Mouse (Mus musculus): ENCODE data around the gene Col26a1. TPM values are rescaled to one million over a fixed set of nuclear protein-coding genes. Genes with fewer than 3 reads are reported as not detected.

Col26a1 gene
- polyA plus RNA-seq, 1 experiment, result not detected

DNA sequence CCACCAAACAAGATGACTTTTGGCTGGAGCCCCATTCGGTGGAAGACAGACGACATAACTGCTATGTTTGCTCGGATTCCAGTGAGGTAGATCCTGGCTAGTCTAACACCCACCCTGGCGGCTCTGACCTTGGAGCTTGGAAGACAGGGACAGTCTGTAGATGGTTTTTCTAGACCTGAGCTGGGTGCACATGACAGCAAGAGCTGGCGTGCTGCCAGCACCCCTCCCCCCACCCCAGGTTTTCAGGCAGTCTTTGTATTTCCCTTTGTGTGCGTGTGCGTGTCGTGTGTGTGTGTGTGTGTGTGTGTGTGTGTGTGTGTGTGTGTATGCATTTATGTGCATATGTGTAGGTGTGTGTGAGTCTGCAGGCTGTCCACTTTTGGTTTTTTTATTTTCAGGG is 164.4 kb downstream of the Col26a1 start:
- peaks cover 4% of the 10 kb centered on the region for H3K9me3 ChIP-seq
- no peaks in the 10 kb centered on the region for H3K4me1 ChIP-seq
- TF ChIP-seq FLI1 (IDR thresholded peaks at IDR 0.05; ENCODE audit: low read length) (no peak), GATA1 (IDR thresholded peaks at IDR 0.05; ENCODE audit: borderline replicate concordance, low read length) (no peak)
- H3K4me3 ChIP-seq (replicated peaks), result no peak overlapping the region
- no peaks in the 10 kb centered on the region for H3K36me3 ChIP-seq (replicated peaks; ENCODE audit: low read length)
- H3K27me3 ChIP-seq (replicated peaks), result peaks cover 35% of the 10 kb centered on the region

DNA sequence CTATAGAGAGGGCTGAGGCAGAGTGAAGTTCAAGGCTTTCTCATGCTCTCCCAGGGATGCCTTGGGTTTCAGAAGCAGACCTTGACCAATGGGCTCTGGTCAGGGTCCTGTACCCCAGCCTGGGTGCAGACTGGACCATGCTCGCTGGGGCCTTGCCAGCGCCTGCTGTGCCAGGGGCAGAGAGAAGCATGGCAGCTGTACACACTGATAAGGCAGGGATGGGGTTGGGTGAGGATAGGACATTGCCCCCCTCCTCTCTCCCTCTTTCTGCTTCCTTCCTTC is 165.5 kb downstream of the Col26a1 start:
- Histone ChIP-seq H3K4me3 (replicated peaks) (peak overlapping the region; percentile 14), H3K4me1 (no peaks in the 10 kb centered on the region), H3K36me3 (replicated peaks; ENCODE audit: low read length) (no peaks in the 10 kb centered on the region), H3K9me3 (peaks cover 4% of the 10 kb centered on the region), H3K27me3 (replicated peaks) (peaks cover 35% of the 10 kb centered on the region)
- no peak for TF ChIP-seq GATA1 (IDR thresholded peaks at IDR 0.05; ENCODE audit: borderline replicate concordance, low read length)

DNA sequence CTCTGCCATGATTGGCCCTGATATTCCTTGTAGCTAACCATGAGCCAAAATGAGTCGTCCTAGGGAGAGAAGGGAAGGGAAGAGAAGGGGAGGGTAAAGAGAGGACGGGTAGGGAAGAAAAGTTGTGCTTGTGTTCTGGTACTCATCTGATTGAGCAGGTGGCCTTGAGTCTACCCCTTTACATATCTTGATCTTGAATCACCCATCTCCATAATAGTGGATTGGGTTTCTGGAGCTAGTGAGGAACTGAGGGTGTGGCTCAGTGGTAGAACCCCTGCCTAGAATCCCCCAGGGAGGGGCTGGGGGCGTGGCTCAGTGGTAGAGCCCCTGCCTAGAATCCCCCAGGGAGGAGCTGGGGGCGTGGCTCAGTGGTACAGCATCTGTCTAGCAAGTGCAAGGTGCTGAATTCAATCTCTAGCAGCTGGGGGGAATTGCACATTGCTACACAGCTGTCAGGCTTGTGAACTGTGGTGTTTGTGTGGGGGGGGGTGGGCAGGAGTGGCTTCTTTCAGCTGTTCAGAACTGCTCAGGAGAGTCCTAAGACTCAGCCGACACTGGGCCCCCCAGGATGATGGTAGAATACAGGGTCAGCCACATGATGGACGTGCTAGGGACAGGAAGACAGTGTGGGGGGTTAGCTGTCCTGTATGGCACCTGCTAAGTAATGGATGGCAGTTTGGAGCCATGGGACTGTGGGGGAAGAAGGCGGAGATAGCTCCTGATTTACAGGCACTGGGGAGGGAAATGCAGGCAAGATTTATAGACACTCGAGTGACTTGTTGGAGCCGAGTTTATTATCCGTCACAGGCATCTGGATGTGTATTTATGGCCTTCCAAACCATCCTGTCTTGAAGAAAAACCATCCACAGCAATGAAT is 166.1 kb downstream of the Col26a1 start:
- TF ChIP-seq FLI1 (IDR thresholded peaks at IDR 0.05; ENCODE audit: low read length), result no peak
- TF ChIP-seq GATA1 (IDR thresholded peaks at IDR 0.05; ENCODE audit: borderline replicate concordance, low read length), result no peak
- H3K27me3 ChIP-seq (replicated peaks), result peaks cover 34% of the 10 kb centered on the region
- H3K4me3 ChIP-seq (replicated peaks), result no peak overlapping the region
- no peaks in the 10 kb centered on the region for H3K9me3 ChIP-seq
- no peaks in the 10 kb centered on the region for H3K4me1 ChIP-seq
- no peaks in the 10 kb centered on the region for H3K36me3 ChIP-seq (replicated peaks; ENCODE audit: low read length)

DNA sequence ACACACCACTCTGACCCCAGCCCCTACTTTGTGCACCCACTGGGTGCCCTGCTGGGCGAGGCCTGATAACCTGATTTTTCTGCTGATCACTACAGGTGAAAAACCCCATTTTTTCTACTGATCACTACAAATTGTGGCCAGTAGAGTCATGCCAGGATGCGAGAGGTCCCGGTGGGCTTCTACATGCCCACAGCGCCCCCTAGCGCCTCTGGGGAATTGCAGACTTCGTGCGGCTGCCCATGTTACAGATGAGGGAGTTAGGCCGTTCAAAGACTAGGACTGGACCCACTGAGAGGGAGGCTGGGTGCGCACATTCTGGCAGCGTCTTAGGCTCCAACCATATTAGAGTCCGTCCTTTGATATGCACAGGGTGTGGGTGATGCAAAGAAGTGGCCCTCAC is 168.1 kb downstream of the Col26a1 start:
- TF ChIP-seq FLI1 (IDR thresholded peaks at IDR 0.05; ENCODE audit: low read length), result no peak
- TF ChIP-seq GATA1 (IDR thresholded peaks at IDR 0.05; ENCODE audit: borderline replicate concordance, low read length), result no peak
- Histone ChIP-seq H3K4me3 (replicated peaks) (no peak overlapping the region), H3K27me3 (replicated peaks) (peaks cover 40% of the 10 kb centered on the region), H3K36me3 (replicated peaks; ENCODE audit: low read length) (no peaks in the 10 kb centered on the region), H3K4me1 (no peaks in the 10 kb centered on the region), H3K9me3 (no peaks in the 10 kb centered on the region)

DNA sequence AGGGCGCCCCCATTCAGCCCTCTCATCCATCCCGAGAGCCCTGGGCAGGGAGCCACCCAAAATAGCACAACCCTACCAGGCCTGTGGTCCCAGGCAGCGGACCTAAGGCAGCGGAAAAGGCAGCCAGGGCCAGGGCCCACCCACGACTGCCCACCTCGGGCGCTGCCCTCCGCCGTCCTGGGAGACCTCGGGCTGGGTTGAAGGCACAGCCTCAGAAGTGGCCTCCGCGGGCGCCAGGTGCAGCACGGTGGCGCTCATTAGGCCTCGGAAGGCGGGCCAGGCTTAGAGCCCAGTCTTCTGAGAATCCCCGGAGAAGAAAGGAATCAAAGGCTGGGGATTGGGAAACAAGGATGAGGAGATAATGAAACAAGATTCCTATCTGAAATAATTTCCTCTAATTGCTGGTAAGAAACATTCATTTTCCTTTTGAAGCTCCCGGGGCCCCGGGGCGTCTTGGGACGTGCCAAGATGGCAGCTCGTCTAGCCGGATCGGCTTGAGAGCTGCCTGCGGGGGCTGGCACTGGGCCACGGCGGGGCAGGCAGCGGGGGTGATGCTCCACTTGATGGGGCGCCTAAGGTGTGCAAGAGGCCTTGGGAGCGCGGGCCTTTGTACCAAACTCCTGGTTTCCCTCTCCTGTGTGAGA is 168.7 kb downstream of the Col26a1 start:
- H3K36me3 ChIP-seq (replicated peaks; ENCODE audit: low read length), result no peaks in the 10 kb centered on the region
- no peak for TF ChIP-seq FLI1 (IDR thresholded peaks at IDR 0.05; ENCODE audit: low read length)
- TF ChIP-seq GATA1 (IDR thresholded peaks at IDR 0.05; ENCODE audit: borderline replicate concordance, low read length), result no peak

DNA sequence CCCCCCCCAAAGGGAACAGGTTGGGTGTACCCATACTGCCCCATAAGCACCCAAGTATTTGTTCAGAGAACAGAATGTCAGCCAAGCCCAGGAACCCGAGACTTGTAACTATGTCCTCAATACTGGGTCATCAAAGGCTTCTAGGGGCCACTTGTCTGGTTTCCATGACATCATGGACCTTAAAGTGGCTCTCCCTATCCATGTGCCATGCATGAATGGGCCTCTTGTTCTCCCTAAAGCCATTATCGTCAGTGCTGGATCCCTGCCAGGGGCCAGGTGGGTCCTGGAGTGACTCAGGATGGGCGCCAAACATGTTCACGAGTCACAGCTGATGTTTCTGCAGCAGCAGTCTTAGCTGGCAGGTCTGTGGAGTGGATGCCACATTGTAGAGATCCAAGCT is 172.3 kb downstream of the Col26a1 start:
- Histone ChIP-seq H3K27me3 (replicated peaks) (peaks cover 33% of the 10 kb centered on the region), H3K4me3 (replicated peaks) (no peak overlapping the region), H3K9me3 (peaks cover 5% of the 10 kb centered on the region; the same call in 1 of the 2 replicates), H3K4me1 (peaks cover 7% of the 10 kb centered on the region; the same call in 1 of the 2 replicates), H3K36me3 (replicated peaks; ENCODE audit: low read length) (no peaks in the 10 kb centered on the region)
- TF ChIP-seq GATA1 (IDR thresholded peaks at IDR 0.05; ENCODE audit: borderline replicate concordance, low read length) (no peak), FLI1 (IDR thresholded peaks at IDR 0.05; ENCODE audit: low read length) (no peak)

More for the DNA sequence above, 168.7 kb downstream of the Col26a1 start:
- Histone ChIP-seq H3K4me3 (replicated peaks) (no peak overlapping the region), H3K27me3 (replicated peaks) (peaks cover 44% of the 10 kb centered on the region), H3K9me3 (no peaks in the 10 kb centered on the region), H3K4me1 (no peaks in the 10 kb centered on the region)

DNA sequence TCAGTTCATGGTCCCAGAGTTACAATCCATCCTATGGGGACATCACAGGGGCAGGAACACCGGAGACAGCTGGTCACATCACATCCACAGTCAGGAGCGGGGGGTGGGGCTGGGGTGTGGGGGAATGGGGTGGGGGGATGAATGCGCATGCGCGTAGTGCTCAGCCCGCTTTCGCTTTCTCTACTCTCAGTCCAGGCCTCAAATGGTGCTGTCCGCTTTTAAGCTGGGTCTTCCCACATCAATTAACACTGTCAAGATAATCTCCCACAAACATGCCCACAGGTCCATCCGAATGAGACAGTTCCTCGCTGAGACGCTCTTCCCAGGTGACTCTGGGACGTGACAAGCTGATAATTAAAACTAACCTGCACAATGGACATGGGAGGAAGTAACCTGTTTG is 174.9 kb downstream of the Col26a1 start:
- peaks cover 22% of the 10 kb centered on the region for H3K27me3 ChIP-seq (replicated peaks)
- H3K36me3 ChIP-seq (replicated peaks; ENCODE audit: low read length), result no peaks in the 10 kb centered on the region
- no peak overlapping the region for H3K4me3 ChIP-seq (replicated peaks)
- TF ChIP-seq GATA1 (IDR thresholded peaks at IDR 0.05; ENCODE audit: borderline replicate concordance, low read length) (no peak), FLI1 (IDR thresholded peaks at IDR 0.05; ENCODE audit: low read length) (no peak)
- peaks cover 11% of the 10 kb centered on the region for H3K9me3 ChIP-seq
- peaks cover 7% of the 10 kb centered on the region; the same call in 1 of the 2 replicates for H3K4me1 ChIP-seq

DNA sequence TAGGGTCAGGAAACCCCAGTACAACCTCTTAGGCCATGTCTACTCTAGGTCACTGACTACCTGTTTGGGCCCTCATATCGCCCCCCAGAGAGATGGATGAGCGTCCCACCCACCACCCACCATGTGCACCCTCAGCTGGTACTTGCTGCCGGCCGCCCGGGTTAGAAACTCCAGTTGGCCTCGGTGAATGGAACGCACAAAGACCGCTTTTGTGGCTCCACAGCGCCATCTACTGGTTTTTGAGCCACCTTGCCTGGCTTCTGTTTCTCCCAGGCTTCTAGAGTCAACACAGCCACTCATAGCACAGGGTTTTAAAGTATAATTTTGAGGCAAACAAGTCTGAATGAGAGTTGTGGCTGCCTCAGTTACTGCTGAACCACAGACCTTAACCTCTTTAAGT is 176.2 kb downstream of the Col26a1 start:
- TF ChIP-seq FLI1 (IDR thresholded peaks at IDR 0.05; ENCODE audit: low read length) (no peak), GATA1 (IDR thresholded peaks at IDR 0.05; ENCODE audit: borderline replicate concordance, low read length) (no peak)
- Histone ChIP-seq H3K36me3 (replicated peaks; ENCODE audit: low read length) (no peaks in the 10 kb centered on the region), H3K27me3 (replicated peaks) (peaks cover 28% of the 10 kb centered on the region), H3K9me3 (peaks cover 11% of the 10 kb centered on the region), H3K4me3 (replicated peaks) (no peak overlapping the region), H3K4me1 (peaks cover 13% of the 10 kb centered on the region)

DNA sequence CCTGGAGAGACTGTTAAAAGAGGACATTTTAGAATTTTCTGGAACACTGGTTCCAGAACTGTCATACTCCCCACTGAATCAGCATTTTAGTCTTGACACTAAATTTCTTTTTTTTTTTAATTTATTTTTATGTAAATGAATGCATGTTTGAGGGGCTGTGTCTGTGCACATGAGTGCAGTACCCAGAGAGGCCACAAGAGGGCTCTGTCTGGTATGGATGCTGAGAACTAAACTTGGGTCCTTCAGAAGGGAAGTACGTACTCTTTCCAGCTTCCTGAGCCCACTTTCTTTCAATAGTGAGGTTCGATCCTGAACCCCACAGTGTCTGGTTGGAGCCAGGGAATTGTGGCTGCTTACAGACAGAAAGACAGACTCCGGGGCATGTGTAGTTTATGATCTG is 177.5 kb downstream of the Col26a1 start:
- TF ChIP-seq GATA1 (IDR thresholded peaks at IDR 0.05; ENCODE audit: borderline replicate concordance, low read length) (no peak), FLI1 (IDR thresholded peaks at IDR 0.05; ENCODE audit: low read length) (no peak)
- H3K9me3 ChIP-seq, result peaks cover 11% of the 10 kb centered on the region

DNA sequence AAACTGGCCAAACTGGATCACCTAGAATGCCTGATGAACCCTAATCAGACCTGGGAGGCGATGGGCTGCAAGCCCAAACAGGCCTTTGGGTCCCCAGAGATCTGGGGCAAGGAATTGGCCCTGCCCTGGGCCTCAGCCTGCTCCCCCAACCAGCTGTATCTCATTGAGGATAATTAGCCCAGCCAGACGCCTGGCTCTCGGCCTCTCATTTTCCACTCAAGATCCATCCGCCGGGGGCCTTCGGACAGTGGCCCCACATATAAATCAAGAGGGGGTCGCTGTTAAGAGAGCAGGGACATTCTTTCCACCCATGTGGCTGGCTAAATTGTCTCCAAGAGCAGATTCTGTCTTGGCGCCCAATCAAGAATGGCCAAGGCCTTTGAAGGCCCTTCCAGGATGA is 178.9 kb downstream of the Col26a1 start:
- H3K36me3 ChIP-seq (replicated peaks; ENCODE audit: low read length), result no peaks in the 10 kb centered on the region
- H3K27me3 ChIP-seq (replicated peaks), result peaks cover 28% of the 10 kb centered on the region
- H3K9me3 ChIP-seq, result peaks cover 11% of the 10 kb centered on the region
- no peak overlapping the region for H3K4me3 ChIP-seq (replicated peaks)
- H3K4me1 ChIP-seq, result peaks cover 13% of the 10 kb centered on the region
- TF ChIP-seq FLI1 (IDR thresholded peaks at IDR 0.05; ENCODE audit: low read length) (no peak), GATA1 (IDR thresholded peaks at IDR 0.05; ENCODE audit: borderline replicate concordance, low read length) (no peak)

More for the DNA sequence above, 177.5 kb downstream of the Col26a1 start:
- Histone ChIP-seq H3K27me3 (replicated peaks) (peaks cover 31% of the 10 kb centered on the region), H3K4me1 (peaks cover 13% of the 10 kb centered on the region), H3K4me3 (replicated peaks) (no peak overlapping the region), H3K36me3 (replicated peaks; ENCODE audit: low read length) (no peaks in the 10 kb centered on the region)

All from megakaryocyte, embryonic 14.5 days (primary cell).